Mouse (Mus musculus) embryonic facial prominence, embryonic 11.5 days (tissue): ENCODE measurements at regions not wholly inside any gene's neighbourhood (a gene's known extent, or its start where the extent isn't known, plus 50 kb on each side); places are given as distances from the start of the nearest gene placed in this dataset.

Experiments used
- ATAC-seq: fragments of 200-750 bp; cut with Nextera tagmentation; replicated peaks from 2 replicates; pipeline ENCODE4 v1.8.0; 2017; ENCODE audit warnings: low read depth; ENCODE audit not compliant: insufficient number of reproducible peaks, low FRiP score, low TSS enrichment
- DNase-seq: peaks from one replicate; pipeline ENCODE4 v3.0.0-alpha.2; 2015; ENCODE audit warnings: low spot score
- H3K27ac ChIP-seq: fragments of 300-500 bp; sonication (generic); replicated peaks from 2 replicates; pipeline ENCODE4 v1.5.1; 2014; ENCODE audit warnings: mild to moderate bottlenecking, low read depth, low read length, control low read depth
- H3K27me3 ChIP-seq: fragments of 300-500 bp; sonication (generic); 2 replicates; pipeline ENCODE4 v1.6.1; 2014; ENCODE audit warnings: mild to moderate bottlenecking, low read length, moderate library complexity, mixed read lengths; ENCODE audit not compliant: control insufficient read depth, insufficient read depth
- H3K36me3 ChIP-seq: fragments of 300-500 bp; sonication (generic); replicated peaks from 2 replicates; pipeline ENCODE4 v1.6.1; 2014; ENCODE audit warnings: low read depth, mild to moderate bottlenecking, low read length, moderate library complexity, mixed read lengths; ENCODE audit not compliant: control insufficient read depth, insufficient read depth
- H3K4me1 ChIP-seq: fragments of 300-500 bp; sonication (generic); 2 replicates; pipeline ENCODE4 v1.6.1; 2014; ENCODE audit warnings: low read length, mixed read lengths; ENCODE audit not compliant: control insufficient read depth, insufficient read depth
- H3K4me2 ChIP-seq: fragments of 300-500 bp; sonication (generic); 2 replicates; pipeline ENCODE4 v1.6.1; 2014; ENCODE audit warnings: low read depth, mild to moderate bottlenecking, control low read depth, low read length, moderate library complexity
- H3K4me3 ChIP-seq: fragments of 300-500 bp; sonication (generic); 2 replicates; pipeline ENCODE4 v1.5.1; 2014; ENCODE audit warnings: low read depth, low read length, control low read depth
- H3K9ac ChIP-seq: fragments of 300-500 bp; sonication (generic); replicated peaks from 2 replicates; pipeline ENCODE4 v1.6.1; 2014; ENCODE audit warnings: mild to moderate bottlenecking, control low read depth, low read length
- H3K9me3 ChIP-seq: fragments of 300-500 bp; sonication (generic); replicated peaks from 2 replicates; pipeline ENCODE4 v1.6.1; 2016; ENCODE audit warnings: mild to moderate bottlenecking, low read length, inconsistent platforms, mixed read lengths; ENCODE audit not compliant: control insufficient read depth
- WGBS: fragments of 180-500 bp; shearing (Covaris S2); extraction: QIAGEN DNeasy Blood & Tissue Kit; methylation state at CpG from one replicate; pipeline ENCODE4 v1.1.7; 2014; 5-methylcytosine and 5-hydroxymethylcytosine counted together

GRCm38 (mm10) chr3:54103098-54103497 is 52.7 kb upstream of the Trpc4 start:
- no peak for ATAC-seq
- H3K4me3 ChIP-seq = no peak overlapping the region
- no peaks in the 10 kb centered on the region for H3K4me1 ChIP-seq
- H3K9me3 ChIP-seq = no peaks in the 10 kb centered on the region
- no peak for DNase-seq
- H3K9ac ChIP-seq = no peak overlapping the region
- H3K4me2 ChIP-seq = no peak overlapping the region
- WGBS = 86% methylated on average over 9 of the region's 16 CpGs
- H3K27ac ChIP-seq = no peak overlapping the region
- H3K27me3 ChIP-seq = no peaks in the 10 kb centered on the region
- no peaks in the 10 kb centered on the region for H3K36me3 ChIP-seq

GRCm38 (mm10) chr3:54083634-54084033 is 72.2 kb upstream of the Trpc4 start:
- no peaks in the 10 kb centered on the region for H3K4me1 ChIP-seq
- no peak overlapping the region for H3K9ac ChIP-seq
- WGBS = 66% methylated on average over 6 of the region's 6 CpGs
- ATAC-seq (no peak), DNase-seq (no peak)
- H3K36me3 ChIP-seq = no peaks in the 10 kb centered on the region
- no peak overlapping the region for H3K27ac ChIP-seq
- no peak overlapping the region for H3K4me2 ChIP-seq
- no peaks in the 10 kb centered on the region for H3K9me3 ChIP-seq
- no peak overlapping the region for H3K4me3 ChIP-seq
- no peaks in the 10 kb centered on the region for H3K27me3 ChIP-seq

GRCm38 (mm10) chr3:54076461-54076860 is 79.4 kb upstream of the Trpc4 start:
- no peak for ATAC-seq

GRCm38 (mm10) chr3:54060653-54061052 is 95.2 kb upstream of the Trpc4 start:
- no peaks in the 10 kb centered on the region for H3K27me3 ChIP-seq
- no peak overlapping the region for H3K9ac ChIP-seq
- H3K4me1 ChIP-seq = no peaks in the 10 kb centered on the region
- no peak overlapping the region for H3K4me2 ChIP-seq
- no peak for DNase-seq
- H3K9me3 ChIP-seq = no peaks in the 10 kb centered on the region
- ATAC-seq = no peak
- H3K36me3 ChIP-seq = no peaks in the 10 kb centered on the region
- WGBS = 50% methylated on average over 1 of the region's 1 CpGs
- no peak overlapping the region for H3K27ac ChIP-seq
- no peak overlapping the region for H3K4me3 ChIP-seq

More at GRCm38 (mm10) chr3:54076461-54076860, 79.4 kb upstream of the Trpc4 start:
- Histone ChIP-seq H3K9me3 (no peaks in the 10 kb centered on the region), H3K4me2 (no peak overlapping the region), H3K36me3 (no peaks in the 10 kb centered on the region), H3K9ac (no peak overlapping the region), H3K27me3 (no peaks in the 10 kb centered on the region), H3K4me1 (no peaks in the 10 kb centered on the region), H3K4me3 (no peak overlapping the region), H3K27ac (no peak overlapping the region)
- 75% methylated on average over 5 of the region's 5 CpGs for WGBS
- no peak for DNase-seq

- 89% methylated on average over 7 of the region's 7 CpGs for WGBS
- Histone ChIP-seq H3K4me3 (no peak overlapping the region), H3K27me3 (no peaks in the 10 kb centered on the region), H3K4me2 (no peak overlapping the region), H3K9me3 (no peaks in the 10 kb centered on the region), H3K36me3 (no peaks in the 10 kb centered on the region), H3K9ac (no peak overlapping the region), H3K27ac (no peak overlapping the region), H3K4me1 (no peaks in the 10 kb centered on the region)
- no peak for DNase-seq
- ATAC-seq = no peak
Observed at GRCm38 (mm10) chr3:54054376-54054775, 101.5 kb upstream of the Trpc4 start.

GRCm38 (mm10) chr3:54049370-54049769 is 106.5 kb upstream of the Trpc4 start:
- H3K4me1 ChIP-seq = no peaks in the 10 kb centered on the region
- no peak overlapping the region for H3K4me2 ChIP-seq
- H3K9me3 ChIP-seq = no peaks in the 10 kb centered on the region
- H3K36me3 ChIP-seq = no peaks in the 10 kb centered on the region
- H3K9ac ChIP-seq = no peak overlapping the region
- no peak overlapping the region for H3K4me3 ChIP-seq
- ATAC-seq (no peak), DNase-seq (no peak)
- H3K27me3 ChIP-seq = no peaks in the 10 kb centered on the region
- H3K27ac ChIP-seq = no peak overlapping the region
- WGBS = 29% methylated on average over 2 of the region's 2 CpGs

- H3K36me3 ChIP-seq = no peaks in the 10 kb centered on the region
- H3K4me1 ChIP-seq = no peaks in the 10 kb centered on the region
- no peak overlapping the region for H3K27ac ChIP-seq
- H3K9ac ChIP-seq = no peak overlapping the region
- ATAC-seq (no peak), DNase-seq (no peak)
- no peak overlapping the region for H3K4me3 ChIP-seq
- H3K9me3 ChIP-seq = no peaks in the 10 kb centered on the region
- no peak overlapping the region for H3K4me2 ChIP-seq
- WGBS = 70% methylated on average over 3 of the region's 3 CpGs
- H3K27me3 ChIP-seq = no peaks in the 10 kb centered on the region
Observed at GRCm38 (mm10) chr3:54048091-54048670, 107.7 kb upstream of the Trpc4 start.

- Histone ChIP-seq H3K4me2 (no peak overlapping the region), H3K4me1 (no peaks in the 10 kb centered on the region), H3K36me3 (no peaks in the 10 kb centered on the region), H3K4me3 (no peak overlapping the region), H3K27me3 (no peaks in the 10 kb centered on the region), H3K27ac (no peak overlapping the region), H3K9me3 (no peaks in the 10 kb centered on the region), H3K9ac (no peak overlapping the region)
- ATAC-seq (no peak), DNase-seq (no peak)
- WGBS = 66% methylated on average over 4 of the region's 4 CpGs
Observed at GRCm38 (mm10) chr3:54027365-54027764, 128.5 kb upstream of the Trpc4 start.
